In genomic region chr8:12502321-12502775, GRCm38 (mm10) we compare ENCODE assay signal across 7 mouse cellular contexts.
DNase-seq lines count a peak whose midpoint lies in the region; ATAC-seq and TF ChIP-seq lines count a peak whose summit lies in the region.

No protein-coding gene starts in this region.

- H3K36me3 ChIP-seq in ES-E14 (ENCODE audit: control insufficient read depth, insufficient read depth, low read length, poor library complexity, severe bottlenecking): no peaks in the 10 kb centered on the region
- no peaks in the 10 kb centered on the region for H3K36me3 ChIP-seq in hindbrain, embryonic 14.5 days (replicated peaks; ENCODE audit: control insufficient read depth, insufficient read depth)

- peaks cover 55% of the 10 kb centered on the region for H3K27me3 ChIP-seq in hindbrain, embryonic 14.5 days (ENCODE audit: control insufficient read depth, insufficient read depth, low read length)

- peak overlapping the region; percentile 69; the same call in 1 of the 2 replicates for H3K9ac ChIP-seq in ES-E14 (ENCODE audit: insufficient read depth, low read depth, low read length, poor library complexity, severe bottlenecking)
- H3K9ac ChIP-seq in hindbrain, embryonic 14.5 days: peak overlapping the region; percentile 37

- in situ Hi-C loops in ES-E14 (cut with MboI; ENCODE audit: low sequenced_read_pairs in 2 of 2, unreplicated experiment in 2 of 2): no loop called here

- peak overlapping the region; percentile 5 to 13; a peak in 3 of 4 replicates for H3K4me3 ChIP-seq in ES-E14 (ENCODE audit: insufficient read depth in 1 of 2, low read depth in 1 of 2, low read length in 2 of 2, poor library complexity in 1 of 2, severe bottlenecking in 1 of 2)
- peak overlapping the region; percentile 25 for H3K4me3 ChIP-seq in hindbrain, embryonic 14.5 days (replicated peaks; ENCODE audit: low read length)

- ATAC-seq in hindbrain, embryonic 14.5 days (ENCODE audit: low FRiP score): peak; percentile 71

- no peaks in the 10 kb centered on the region for H3K9me3 ChIP-seq in ES-E14 (ENCODE audit: control insufficient read depth, insufficient read depth, low read depth, low read length)
- no peaks in the 10 kb centered on the region for H3K9me3 ChIP-seq in hindbrain, embryonic 14.5 days (ENCODE audit: control insufficient read depth, low read length)

- DNase-seq in ES-E14 (ENCODE audit: low read depth, low spot score): peak; percentile 74
- peak; percentile 70 for DNase-seq in WW6 (ENCODE audit: low read depth, low spot score)
- DNase-seq in hindbrain, embryonic 14.5 days (ENCODE audit: low spot score): no peak
- DNase-seq in lung, postnatal 14 days: peak; percentile 12
- no peak for DNase-seq in thymus, adult 18-20 months
- no peak for DNase-seq in urinary bladder, postnatal 14 days (ENCODE audit: low spot score)
- DNase-seq in ovary, postnatal 36 days (ENCODE audit: low spot score): no peak

- H3K4me1 ChIP-seq in ES-E14 (ENCODE audit: control insufficient read depth in 2 of 2, insufficient read depth in 2 of 2, low read length in 2 of 2, poor library complexity in 1 of 2): peaks cover 17 to 43% of the 10 kb centered on the region in 2 experiments
- H3K4me1 ChIP-seq in hindbrain, embryonic 14.5 days (replicated peaks; ENCODE audit: control insufficient read depth, insufficient read depth, low read length): peaks cover 20% of the 10 kb centered on the region

- peak overlapping the region; percentile 86 for H3K27ac ChIP-seq in ES-E14 (ENCODE audit: insufficient read depth, low read depth, low read length, poor library complexity, severe bottlenecking)
- H3K27ac ChIP-seq in hindbrain, embryonic 14.5 days: no peak overlapping the region

- 0% methylated on average over 22 of the region's 22 CpGs for WGBS in hindbrain, embryonic 14.5 days

- H3K4me2 ChIP-seq in hindbrain, embryonic 14.5 days (replicated peaks): peak overlapping the region; percentile 52

TF ChIP-seq in ES-E14, 5 proteins besides CTCF, POLR2A, EP300 and RAD21:
- no peak for TF ChIP-seq ZNF384 (IDR thresholded peaks at IDR 0.05; ENCODE audit: low read depth, low read length)
- TF ChIP-seq MAFK (IDR thresholded peaks at IDR 0.05; ENCODE audit: insufficient read depth, low read depth, low read length): 0 out of 2 replicates have a peak, but pooled peaks have one; percentile 26

Comparison
In these comparisons a context has a peak if more than half of its experiments do, and no peak if none do; other contexts are left out.
1. DNase-seq: peak in ES-E14 (single experiment), WW6 (single experiment) and lung, postnatal 14 days (single experiment); none in hindbrain, embryonic 14.5 days (single experiment), thymus, adult 18-20 months (0 of 2), urinary bladder, postnatal 14 days (single experiment) and ovary, postnatal 36 days (single experiment).